Mouse (Mus musculus): ENCODE results near the gene Igsf9.

DNA sequence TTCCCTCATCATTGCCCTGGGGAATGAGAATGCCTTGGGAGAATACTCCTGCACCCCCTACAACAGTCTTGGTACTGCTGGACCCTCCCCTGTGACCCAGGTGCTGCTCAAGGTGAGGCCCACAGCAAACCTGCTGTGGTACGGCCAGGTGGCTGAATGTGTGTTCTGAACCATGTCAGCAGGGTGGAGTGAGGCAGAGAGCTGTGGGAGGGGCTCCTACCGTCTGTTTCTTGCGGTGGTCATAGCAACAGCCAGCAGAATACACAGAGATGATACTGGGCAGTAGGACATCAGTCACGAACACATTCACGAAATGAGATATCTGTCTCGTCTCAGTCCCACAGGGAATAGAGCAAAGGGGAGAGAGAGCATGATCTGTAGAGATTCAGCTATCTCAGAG, 11.9 kb downstream of the Igsf9 start:
- no peak for TF ChIP-seq CTCF (IDR thresholded peaks at IDR 0.05; ENCODE audit: borderline replicate concordance, insufficient read depth, low read length)
- no peak for TF ChIP-seq POLR2A (IDR thresholded peaks at IDR 0.05; ENCODE audit: low read depth, low read length)

Measured in embryonic fibroblast, embryonic 13.5 days (primary cell).